Mouse (Mus musculus): ENCODE measurements around the gene Cmtm5.
"Not testable (repeated sequence)": the region's sequence is repeated elsewhere in the genome, so short reads cannot be mapped to it uniquely, and the experiment has no call there.

Gene Cmtm5

GRCm38 (mm10) chr14:54932645-54933150 is 3.4 kb upstream of the Cmtm5 start, which contains the start of gene Il25:
Gene Il25, plus strand, starts transcription at chr14:54932695.
- no peak for DNase-seq (ENCODE audit: low read depth, low spot score)

DNA sequence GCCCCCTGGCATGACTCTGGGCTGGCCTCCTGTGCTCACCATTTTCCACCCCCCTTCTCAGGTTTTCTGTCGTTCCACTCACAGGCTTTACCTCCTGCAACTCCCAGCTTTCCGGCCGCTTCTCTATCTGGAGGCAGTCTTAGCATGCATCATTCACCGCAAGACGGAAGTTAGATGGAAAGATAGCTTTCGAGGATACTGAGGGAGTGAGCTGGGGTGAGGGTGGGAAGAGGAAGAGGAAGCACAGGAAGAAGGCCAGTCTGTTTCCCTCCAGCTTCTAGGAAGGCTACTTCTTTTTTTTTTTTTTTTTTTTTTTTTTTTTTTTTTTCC is 735 bp downstream of the Cmtm5 start:
- no peak for DNase-seq (ENCODE audit: low read depth, low spot score)

GRCm38 (mm10) chr14:54937361-54938182 is 1.5 kb downstream of the Cmtm5 start:
- no peak for DNase-seq (ENCODE audit: low read depth, low spot score)

- no peak for DNase-seq (ENCODE audit: low read depth, low spot score)
These were observed 2.6 kb downstream of the Cmtm5 start for GRCm38 (mm10) chr14:54938431-54939219.

DNA sequence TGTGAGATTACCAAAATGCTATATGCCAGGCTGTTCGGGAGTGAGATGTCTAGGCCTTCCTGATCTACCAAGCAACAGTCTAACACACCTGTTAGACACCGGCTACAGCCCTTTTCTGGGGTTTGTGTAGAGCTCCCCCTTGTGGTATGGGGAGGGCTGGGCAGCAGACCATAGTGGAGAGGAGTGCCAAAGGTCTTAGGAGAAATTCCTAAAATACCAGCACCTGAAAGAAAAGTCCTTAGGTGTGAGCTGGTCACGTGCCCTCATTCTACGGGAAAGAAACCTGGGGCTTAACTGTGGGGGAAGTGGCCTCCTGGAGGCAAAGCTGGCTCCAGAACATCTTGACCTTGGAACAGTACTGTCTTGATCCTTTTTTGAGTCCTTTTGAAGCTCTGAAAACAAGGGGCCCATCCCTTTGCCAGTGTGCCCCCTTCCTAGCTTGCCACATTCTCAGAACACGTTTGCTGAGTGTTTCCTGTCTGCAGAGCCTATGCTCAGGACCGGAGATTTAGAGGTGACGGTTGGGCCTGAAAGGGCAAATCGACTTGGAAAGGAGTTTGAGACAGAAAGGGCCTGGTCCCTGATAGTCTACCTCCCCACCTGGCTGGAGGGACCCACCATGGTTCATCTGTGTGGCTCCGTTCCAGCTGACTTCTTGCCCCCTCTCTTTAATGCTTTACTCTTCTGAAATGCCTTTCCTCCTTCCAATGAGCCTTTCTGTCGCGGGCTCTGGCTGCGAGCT is 3.5 kb downstream of the Cmtm5 start:
- peak; percentile 95 for DNase-seq (ENCODE audit: low read depth, low spot score)

DNA sequence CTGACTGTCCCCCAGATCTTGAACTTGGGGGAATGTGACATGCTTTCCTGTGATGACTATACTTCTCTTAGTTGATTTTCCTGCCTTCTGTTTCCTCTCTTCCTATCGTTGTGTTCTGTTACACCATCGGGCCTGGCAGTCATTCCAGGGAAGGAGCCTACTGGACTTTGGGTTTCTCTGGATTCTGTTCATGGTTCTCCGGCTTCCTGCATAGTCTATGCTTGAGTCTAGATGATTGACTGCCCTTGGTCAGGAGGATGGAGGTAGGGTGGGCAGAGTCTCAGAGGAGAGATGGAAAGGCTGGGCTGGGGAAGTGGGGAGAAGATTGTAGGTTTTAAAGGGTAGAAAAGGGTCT is 4.1 kb downstream of the Cmtm5 start:
- DNase-seq (ENCODE audit: low read depth, low spot score), result no peak

DNA sequence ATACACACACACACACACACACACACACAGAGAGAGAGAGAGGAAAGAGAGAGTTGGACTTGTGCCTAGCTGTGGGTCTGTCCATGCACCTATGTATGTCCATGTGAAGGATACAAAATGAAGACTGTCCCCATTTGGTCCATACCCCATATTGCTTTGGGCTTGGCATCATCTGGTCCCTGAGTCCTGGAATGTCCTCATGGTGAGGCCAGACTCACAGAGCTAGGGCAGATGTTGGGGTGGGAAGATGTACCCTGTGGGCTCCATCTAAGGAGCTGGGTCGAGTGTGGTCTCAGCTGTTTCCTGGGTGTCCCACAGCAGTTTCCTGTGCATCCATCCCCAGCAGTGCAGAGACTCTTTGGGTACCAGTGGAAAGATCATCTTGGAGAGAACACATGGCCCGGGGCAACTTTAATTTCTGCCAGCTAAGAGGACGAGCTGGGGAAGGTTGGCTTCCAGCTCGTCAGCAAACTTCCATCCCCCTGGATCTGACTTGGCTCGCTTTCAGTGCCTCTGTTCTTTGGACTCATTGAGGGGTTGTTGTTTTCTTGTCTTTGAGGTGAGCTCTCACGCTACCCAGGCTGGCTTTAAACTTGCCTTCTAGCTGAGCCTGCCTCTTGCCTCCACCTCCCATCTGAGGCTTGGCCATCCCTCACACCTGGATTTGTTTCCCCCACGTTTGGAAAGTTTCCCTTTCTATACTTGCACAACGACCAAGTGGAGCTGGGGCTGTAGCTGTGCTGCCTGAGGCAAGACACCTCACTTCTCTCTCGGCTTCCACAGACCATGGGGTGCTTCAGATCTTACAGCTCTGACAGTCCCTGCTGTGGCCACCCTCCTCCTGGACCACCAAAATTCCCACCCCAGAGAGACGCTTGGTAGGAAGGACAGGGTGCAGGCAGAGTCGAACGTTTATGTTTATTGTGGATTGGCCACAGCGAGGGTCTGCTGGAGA is 5.2 kb downstream of the Cmtm5 start:
- DNase-seq (ENCODE audit: low read depth, low spot score), result no peak

DNA sequence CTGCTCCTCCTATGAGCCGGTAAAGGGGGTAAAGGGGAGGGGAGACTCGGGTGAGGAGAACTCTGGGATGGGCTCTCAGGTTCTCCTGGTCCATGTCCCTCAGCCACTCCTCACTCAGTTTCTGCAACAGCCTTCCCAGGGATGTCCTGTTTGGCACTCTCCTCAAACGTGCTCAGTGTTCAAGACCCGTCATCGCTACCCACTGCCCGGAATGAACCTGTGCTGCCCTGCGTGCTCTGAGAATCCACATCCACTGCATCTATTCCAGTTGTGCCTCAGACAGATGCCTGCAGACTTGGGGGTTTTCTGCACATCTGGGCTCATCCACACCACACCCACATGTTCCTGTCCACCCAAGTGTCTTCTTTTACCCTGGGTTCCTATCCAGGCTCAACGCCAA is 6.4 kb downstream of the Cmtm5 start:
- no peak for DNase-seq (ENCODE audit: low read depth, low spot score)

DNA sequence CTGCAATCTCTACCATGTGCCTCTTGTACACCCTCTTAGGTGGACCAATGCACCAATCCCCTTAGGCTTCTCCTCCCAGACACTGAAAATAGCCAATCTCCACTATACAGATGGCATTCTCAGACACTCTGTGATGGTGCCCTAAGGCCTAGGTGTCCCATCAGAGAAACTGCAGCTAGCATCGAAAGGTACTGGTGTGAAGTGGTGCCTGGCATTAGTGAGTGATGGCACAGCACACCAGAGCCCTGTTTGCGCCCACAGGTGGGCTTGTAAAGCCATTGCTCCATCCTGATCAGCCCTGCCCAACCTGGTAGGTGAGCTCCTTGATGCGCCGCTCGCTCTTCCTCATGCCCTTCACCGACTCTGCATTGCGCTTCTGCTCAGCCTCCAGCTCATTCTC is 7.9 kb downstream of the Cmtm5 start:
- no peak for DNase-seq (ENCODE audit: low read depth, low spot score)

GRCm38 (mm10) chr14:54944939-54945338 is 8.9 kb downstream of the Cmtm5 start:
- DNase-seq (ENCODE audit: low read depth, low spot score), result no peak

GRCm38 (mm10) chr14:54945975-54946704 is 10.1 kb downstream of the Cmtm5 start:
- DNase-seq (ENCODE audit: low read depth, low spot score), result no peak

DNA sequence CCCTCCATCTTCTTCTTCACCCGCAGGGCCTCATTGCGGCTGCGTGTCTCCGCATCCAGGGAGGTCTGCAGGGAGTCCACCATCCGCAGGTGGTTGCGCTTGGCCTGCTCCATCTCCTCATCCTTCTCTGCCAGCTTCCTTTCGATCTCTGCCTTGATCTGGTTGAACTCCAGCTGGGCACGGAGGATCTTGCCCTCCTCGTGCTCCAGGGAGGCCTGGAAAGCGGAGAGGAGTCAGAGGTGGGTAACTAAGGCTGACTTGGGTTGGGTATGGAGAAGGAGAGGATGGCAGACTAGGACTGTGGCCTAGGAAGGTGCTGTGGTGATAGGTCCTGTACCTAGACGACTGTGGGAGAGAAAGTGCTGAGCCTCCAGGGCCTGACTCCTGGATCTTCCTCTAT is 10.9 kb downstream of the Cmtm5 start:
- not testable (repeated sequence) for DNase-seq (ENCODE audit: low read depth, low spot score)

DNA sequence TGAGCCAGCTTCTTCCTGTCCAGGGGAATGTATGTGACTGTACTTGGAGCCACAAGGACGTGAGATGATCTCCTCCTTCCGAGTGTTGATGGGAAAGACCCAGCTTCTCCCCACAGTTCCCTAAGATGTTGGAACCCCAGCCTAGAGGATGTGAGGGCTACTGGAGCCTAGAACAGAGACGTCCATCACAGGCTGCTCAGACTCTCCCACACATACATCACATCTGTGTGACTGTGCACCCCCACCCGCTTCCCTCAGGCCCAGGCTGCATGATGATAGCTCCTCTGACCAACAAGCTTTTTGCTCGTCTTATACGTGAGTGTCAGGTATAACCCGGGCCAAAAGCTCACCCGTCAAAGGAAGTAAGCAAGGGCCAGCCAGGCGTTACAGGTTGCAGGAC is 12.7 kb downstream of the Cmtm5 start:
- DNase-seq (ENCODE audit: low read depth, low spot score), result no peak

DNA sequence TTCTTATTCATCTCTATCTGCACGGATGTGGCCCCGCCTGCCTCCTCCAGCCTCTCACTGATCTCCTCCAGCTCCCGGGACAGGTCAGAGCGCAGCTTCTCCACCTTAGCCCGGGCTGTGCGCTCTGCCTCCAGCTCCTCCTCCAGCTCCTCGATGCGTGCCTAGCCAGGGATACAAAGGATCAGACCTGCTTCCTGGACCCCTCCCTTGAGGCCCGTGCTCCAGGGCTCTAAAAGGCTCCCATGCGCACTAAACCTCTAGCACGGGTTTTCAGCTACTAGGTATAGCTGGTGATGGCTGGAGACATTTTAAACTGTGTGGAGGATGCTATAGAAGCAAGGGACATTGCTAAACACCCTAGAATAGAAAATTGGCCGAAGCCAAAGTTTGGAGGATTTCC is 14.4 kb downstream of the Cmtm5 start:
- no peak for DNase-seq (ENCODE audit: low read depth, low spot score)

DNA sequence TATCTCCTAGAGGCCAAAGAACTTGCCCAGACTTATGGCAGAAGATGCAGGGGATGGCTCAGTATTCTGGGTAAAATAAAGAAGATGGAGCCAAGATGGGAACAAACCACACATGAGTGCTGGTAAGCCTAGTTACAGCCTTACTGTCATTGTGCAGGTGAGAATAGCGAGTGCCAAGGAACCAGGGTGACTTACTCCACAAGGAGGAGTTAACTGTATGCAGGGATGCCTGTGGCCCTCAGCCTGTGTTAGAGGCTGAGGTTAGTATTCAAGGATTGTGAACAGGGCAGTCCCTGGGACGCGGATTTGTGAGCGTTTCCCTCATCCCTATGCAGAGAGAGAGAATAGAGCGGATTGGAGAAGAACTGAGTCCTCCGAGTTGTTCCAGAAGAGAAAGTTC is 15.5 kb downstream of the Cmtm5 start:
- DNase-seq (ENCODE audit: low read depth, low spot score), result no peak

GRCm38 (mm10) chr14:54953664-54954206 is 17.7 kb downstream of the Cmtm5 start:
- DNase-seq (ENCODE audit: low read depth, low spot score), result no peak

- no peak for DNase-seq (ENCODE audit: low read depth, low spot score)
These were observed 18.4 kb downstream of the Cmtm5 start for GRCm38 (mm10) chr14:54954474-54954873.

GRCm38 (mm10) chr14:54955481-54955880 is 19.4 kb downstream of the Cmtm5 start:
- DNase-seq (ENCODE audit: low read depth, low spot score), result no peak

DNA sequence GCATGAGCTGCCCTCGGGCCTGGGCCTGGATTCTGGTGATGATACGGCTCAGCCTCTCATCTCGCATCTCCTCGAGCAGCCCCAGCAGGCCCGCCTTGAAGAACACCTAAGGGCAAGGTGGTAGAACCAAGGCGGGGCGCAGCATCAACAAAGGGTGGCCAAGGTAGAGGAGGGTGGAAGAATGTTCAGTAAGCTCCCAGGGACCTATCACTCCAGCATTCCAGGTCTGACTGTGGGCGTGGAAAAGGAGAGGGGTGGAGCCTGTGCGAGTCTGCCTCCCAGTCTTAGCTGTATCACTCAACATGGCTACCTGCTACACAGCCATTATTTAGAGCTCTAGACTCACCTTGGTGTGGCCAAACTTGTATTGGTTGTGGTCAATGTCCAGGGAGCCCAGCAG is 20.5 kb downstream of the Cmtm5 start:
- peak; percentile 83 for DNase-seq (ENCODE audit: low read depth, low spot score)

- no peak for DNase-seq (ENCODE audit: low read depth, low spot score)
These were observed 22.4 kb downstream of the Cmtm5 start for GRCm38 (mm10) chr14:54958503-54958902.

Data from ZHBTc4 (cell line).